ENCODE assay signal across 13 mouse cellular contexts in the genomic region with DNA sequence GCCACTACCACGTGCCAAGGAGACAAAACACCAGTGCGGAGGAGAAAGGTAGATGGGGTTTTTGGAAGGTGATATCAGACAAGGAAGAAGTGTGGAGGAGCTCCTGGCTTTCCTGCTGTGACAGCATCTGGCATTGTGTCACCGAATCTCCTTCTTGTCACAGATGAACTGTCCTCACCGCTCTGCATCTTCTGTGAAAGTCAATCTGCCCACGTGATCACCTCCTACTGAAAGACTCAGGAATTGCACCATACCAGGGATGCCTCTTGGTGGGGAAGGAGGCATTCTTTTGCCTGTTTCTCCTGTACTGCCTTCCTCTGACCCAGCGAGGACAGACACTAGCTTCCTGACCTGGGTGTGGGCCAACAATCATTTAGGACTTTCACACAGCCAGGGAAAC.
DNase-seq lines count a peak whose midpoint lies in the region; ATAC-seq and TF ChIP-seq lines count a peak whose summit lies in the region.
"Had no signal": no experiment of that assay in that cellular context is flagged by ENCODE, and none has a peak within 500 bp of the region (broad histone marks: within the 10 kb centered on the region; RNA-seq: fewer than 3 reads in every experiment).

No protein-coding gene starts in this region.

- no peaks in the 10 kb centered on the region for H3K4me1 ChIP-seq in kidney, embryonic 14.5 days (ENCODE audit: control insufficient read depth, insufficient read depth, low read length)
- H3K4me1 ChIP-seq in ES-E14 (ENCODE audit: control insufficient read depth in 2 of 2, insufficient read depth in 2 of 2, low read length in 2 of 2, poor library complexity in 1 of 2) = peaks cover 5 to 42% of the 10 kb centered on the region in 2 experiments; a peak in 1 of 4 replicates
- H3K4me1 ChIP-seq in forebrain, postnatal 0 days (ENCODE audit: insufficient read depth) = peaks cover 46% of the 10 kb centered on the region
- H3K4me1 ChIP-seq in heart, embryonic 12.5 days (replicated peaks) = no peaks in the 10 kb centered on the region

- H3K9ac ChIP-seq in kidney, embryonic 14.5 days (ENCODE audit: low read depth, low read length) = no peak overlapping the region
- H3K9ac ChIP-seq in ES-E14 (ENCODE audit: insufficient read depth, low read depth, low read length, poor library complexity, severe bottlenecking) = no peak overlapping the region
- H3K9ac ChIP-seq in forebrain, postnatal 0 days = no peak overlapping the region
- H3K9ac ChIP-seq in heart, embryonic 12.5 days = no peak overlapping the region
- H3K9ac ChIP-seq: kidney, embryonic 15.5 days; liver, embryonic 14.5 days; neural tube, embryonic 12.5 days had no signal

- TF ChIP-seq CTCF in forebrain, postnatal 0 days (IDR thresholded peaks at IDR 0.05; ENCODE audit: low read depth) = peak; percentile 47

- ATAC-seq in kidney, embryonic 14.5 days (ENCODE audit: low FRiP score, low TSS enrichment) = no peak
- no peak for ATAC-seq in forebrain, postnatal 0 days
- no peak for ATAC-seq in heart, embryonic 12.5 days (ENCODE audit: insufficient number of reproducible peaks, low FRiP score)
- no peak for ATAC-seq in inflammation-experienced regulatory T-cells, adult 6 months

- H3K36me3 ChIP-seq in kidney, embryonic 14.5 days (ENCODE audit: control insufficient read depth, insufficient read depth, low read length) = no peaks in the 10 kb centered on the region
- H3K36me3 ChIP-seq in ES-E14 (ENCODE audit: control insufficient read depth, insufficient read depth, low read length, poor library complexity, severe bottlenecking) = no peaks in the 10 kb centered on the region
- no peaks in the 10 kb centered on the region for H3K36me3 ChIP-seq in forebrain, postnatal 0 days (ENCODE audit: insufficient read depth)
- H3K36me3 ChIP-seq in heart, embryonic 12.5 days = no peaks in the 10 kb centered on the region
- H3K36me3 ChIP-seq: kidney, embryonic 15.5 days; neural tube, embryonic 12.5 days had no signal

- H3K27me3 ChIP-seq in kidney, embryonic 14.5 days (ENCODE audit: control insufficient read depth, insufficient read depth, low read length) = no peaks in the 10 kb centered on the region
- no peaks in the 10 kb centered on the region for H3K27me3 ChIP-seq in forebrain, postnatal 0 days (ENCODE audit: insufficient read depth, low read length)
- H3K27me3 ChIP-seq in heart, embryonic 12.5 days (replicated peaks) = peaks cover 10% of the 10 kb centered on the region; the same call in 1 of the 2 replicates
- H3K27me3 ChIP-seq: kidney, embryonic 15.5 days; neural tube, embryonic 12.5 days had no signal

- in situ Hi-C loops in ES-E14 (cut with MboI; ENCODE audit: low sequenced_read_pairs in 2 of 2, unreplicated experiment in 2 of 2) = no loop called here

- DNase-seq in kidney, postnatal 4 days = peak; percentile 12 to 21
- peak; percentile 15 for DNase-seq in ES-E14 (ENCODE audit: low read depth, low spot score)
- peak; percentile 52 for DNase-seq in cerebellum, adult 11 months
- no peak for DNase-seq in forebrain, postnatal 0 days
- no peak for DNase-seq in thymus, postnatal 10 days (ENCODE audit: low spot score in 2 of 2)
- DNase-seq: gastrocnemius, postnatal 14 days had no signal

- no peak overlapping the region for H3K4me2 ChIP-seq in kidney, embryonic 14.5 days (replicated peaks; ENCODE audit: low read depth, low read length)
- H3K4me2 ChIP-seq in forebrain, postnatal 0 days (ENCODE audit: low read depth) = no peak overlapping the region
- no peak overlapping the region for H3K4me2 ChIP-seq in heart, embryonic 12.5 days
- H3K4me2 ChIP-seq: kidney, embryonic 15.5 days; neural tube, embryonic 12.5 days had no signal

- 58% methylated on average over 6 of the region's 6 CpGs for WGBS in kidney, embryonic 14.5 days
- 76% methylated on average over 6 of the region's 6 CpGs for WGBS in forebrain, postnatal 0 days
- 57% methylated on average over 6 of the region's 6 CpGs for WGBS in heart, embryonic 12.5 days

- no peak overlapping the region for H3K4me3 ChIP-seq in kidney, embryonic 14.5 days (ENCODE audit: low read length)
- no peak overlapping the region for H3K4me3 ChIP-seq in ES-E14 (ENCODE audit: insufficient read depth in 1 of 2, low read depth in 1 of 2, low read length in 2 of 2, poor library complexity in 1 of 2, severe bottlenecking in 1 of 2)
- H3K4me3 ChIP-seq in forebrain, postnatal 0 days (ENCODE audit: low read depth, low read length) = no peak overlapping the region
- H3K4me3 ChIP-seq in heart, embryonic 12.5 days = no peak overlapping the region
- H3K4me3 ChIP-seq: kidney, embryonic 15.5 days; neural tube, embryonic 12.5 days had no signal

- no peak overlapping the region for H3K27ac ChIP-seq in kidney, embryonic 14.5 days (ENCODE audit: low read depth, low read length)
- no peak overlapping the region; the same call in 1 of the 2 replicates for H3K27ac ChIP-seq in ES-E14 (ENCODE audit: insufficient read depth, low read depth, low read length, poor library complexity, severe bottlenecking)
- peak overlapping the region; percentile 57; the same call in 1 of the 2 replicates for H3K27ac ChIP-seq in forebrain, postnatal 0 days (ENCODE audit: low read depth, low read length)
- H3K27ac ChIP-seq in heart, embryonic 12.5 days (ENCODE audit: poor library complexity, severe bottlenecking) = no peak overlapping the region
- H3K27ac ChIP-seq: kidney, embryonic 15.5 days; liver, embryonic 14.5 days; macrophage; neural tube, embryonic 12.5 days had no signal

- no peaks in the 10 kb centered on the region for H3K9me3 ChIP-seq in kidney, embryonic 14.5 days (ENCODE audit: control insufficient read depth, low read length)
- no peaks in the 10 kb centered on the region for H3K9me3 ChIP-seq in ES-E14 (ENCODE audit: control insufficient read depth, insufficient read depth, low read depth, low read length)
- H3K9me3 ChIP-seq in forebrain, postnatal 0 days (ENCODE audit: low read length) = no peaks in the 10 kb centered on the region
- no peaks in the 10 kb centered on the region for H3K9me3 ChIP-seq in heart, embryonic 12.5 days (replicated peaks)
- H3K9me3 ChIP-seq: kidney, embryonic 15.5 days; neural tube, embryonic 12.5 days had no signal

TF ChIP-seq in ES-E14, 5 proteins besides CTCF, POLR2A, EP300 and RAD21:
- TF ChIP-seq ZNF384 (IDR thresholded peaks at IDR 0.05; ENCODE audit: low read depth, low read length) (no peak), MAFK (IDR thresholded peaks at IDR 0.05; ENCODE audit: insufficient read depth, low read depth, low read length) (no peak), HCFC1 (IDR thresholded peaks at IDR 0.05; ENCODE audit: borderline replicate concordance, insufficient read depth, low read length) (no peak)

Comparison
In these comparisons a context has a peak if more than half of its experiments do, and no peak if none do; other contexts are left out.
1. DNase-seq: peak in kidney, postnatal 4 days (2 of 2), ES-E14 (single experiment) and cerebellum, adult 11 months (single experiment); none in forebrain, postnatal 0 days (single experiment) and thymus, postnatal 10 days (0 of 2).